Mouse (Mus musculus) cerebellum, adult 11-12 months (tissue): Measurements from ENCODE around the gene Rims3.

Experiments
- DNase-seq: peaks from one replicate; pipeline ENCODE4 v3.0.0; 2022

Rims3 gene

DNA sequence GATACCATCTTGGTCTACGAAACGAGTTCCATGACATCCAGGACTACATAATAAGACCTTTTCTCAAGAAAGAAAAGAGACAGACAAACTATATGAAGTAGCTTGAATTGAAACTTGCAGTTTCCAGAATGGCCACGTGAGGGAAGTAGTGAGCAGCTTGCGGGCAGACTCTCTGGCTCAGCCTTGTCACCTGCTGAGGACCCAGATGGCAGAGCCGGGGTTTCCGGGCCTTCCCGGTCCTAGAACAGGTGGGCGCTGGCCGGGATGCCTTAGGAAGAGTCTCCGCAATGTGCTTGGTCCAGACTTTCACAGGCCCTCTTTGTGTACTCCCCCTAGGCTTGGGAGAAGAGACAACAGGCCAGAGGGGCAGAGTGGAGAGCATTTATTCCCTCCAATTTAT is 3.7 kb upstream of the Rims3 start:
- peak; percentile 95 for DNase-seq

DNA sequence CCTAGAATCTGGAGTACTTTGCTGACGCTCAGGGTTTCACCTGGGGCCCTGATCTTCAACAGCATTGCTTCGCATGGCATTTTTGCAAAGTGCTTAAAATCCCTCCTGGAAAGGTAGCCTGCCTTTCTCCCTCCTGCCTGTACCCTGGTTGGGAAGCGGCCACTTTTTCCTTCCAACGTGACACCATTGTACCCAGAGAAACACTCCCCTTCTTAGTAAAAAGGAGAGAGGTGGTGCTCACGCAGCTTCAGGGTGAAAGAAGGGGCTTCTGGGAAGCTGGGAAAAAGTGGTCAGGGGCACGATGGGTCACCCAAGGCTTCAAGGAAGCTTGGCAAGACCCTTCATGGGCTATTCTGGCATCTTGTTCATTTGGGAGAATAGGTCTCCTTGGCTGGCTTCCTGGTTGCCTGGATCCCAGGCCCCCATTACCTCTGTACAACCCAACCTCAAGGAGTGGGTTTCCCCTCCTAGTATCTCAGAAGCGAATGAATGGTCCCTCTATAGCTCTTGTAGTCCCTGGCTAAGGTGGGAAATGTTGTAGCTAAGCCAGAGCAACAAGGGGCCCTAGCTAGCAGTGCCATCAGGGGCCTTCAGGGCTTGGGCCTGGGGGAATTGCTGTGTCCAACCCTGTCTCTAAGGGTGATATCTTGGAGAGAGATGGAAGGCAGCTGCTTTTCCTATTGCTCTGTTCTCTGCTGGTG is 894 bp downstream of the Rims3 start:
- DNase-seq: peak; percentile 61

DNA sequence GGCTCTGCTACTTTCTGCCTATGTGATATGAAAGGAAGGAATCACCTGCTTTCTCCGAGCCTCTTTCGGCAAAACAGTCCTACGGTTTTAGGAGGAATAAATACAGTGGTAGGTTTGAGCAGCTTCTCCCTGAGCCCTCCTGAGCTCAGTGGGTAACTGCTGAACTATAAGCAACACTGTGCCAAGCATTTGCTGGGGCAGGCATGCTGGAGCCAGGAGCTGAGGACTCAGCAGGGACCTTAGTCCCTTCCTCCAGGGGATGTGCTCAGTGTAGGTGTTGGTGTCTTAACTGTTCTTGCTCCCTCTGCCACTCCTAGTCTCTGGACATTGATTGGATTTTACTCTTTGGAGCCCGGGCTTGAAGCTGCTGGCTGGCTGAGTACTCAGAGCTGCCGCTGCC is 1.8 kb downstream of the Rims3 start:
- DNase-seq: no peak

DNA sequence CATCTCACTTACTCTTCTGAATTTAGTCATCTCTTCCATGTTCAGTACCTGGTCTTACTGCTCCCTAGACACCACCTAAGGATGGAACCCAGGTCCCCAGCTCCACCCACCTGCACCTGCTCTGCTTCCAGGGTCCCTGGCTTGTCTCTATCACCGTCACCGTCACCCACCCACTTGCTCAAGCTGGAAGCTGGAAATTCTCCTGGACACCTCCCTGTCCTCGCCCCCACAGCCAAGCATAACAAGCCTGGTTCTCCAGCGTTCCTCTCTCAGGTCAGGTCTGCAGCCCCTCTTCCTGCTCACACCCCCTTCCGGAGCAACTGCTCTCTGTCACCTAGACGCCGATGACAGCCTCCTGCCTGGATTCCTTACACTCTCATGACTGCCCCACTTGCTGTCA is 5.2 kb downstream of the Rims3 start:
- DNase-seq: no peak

DNA sequence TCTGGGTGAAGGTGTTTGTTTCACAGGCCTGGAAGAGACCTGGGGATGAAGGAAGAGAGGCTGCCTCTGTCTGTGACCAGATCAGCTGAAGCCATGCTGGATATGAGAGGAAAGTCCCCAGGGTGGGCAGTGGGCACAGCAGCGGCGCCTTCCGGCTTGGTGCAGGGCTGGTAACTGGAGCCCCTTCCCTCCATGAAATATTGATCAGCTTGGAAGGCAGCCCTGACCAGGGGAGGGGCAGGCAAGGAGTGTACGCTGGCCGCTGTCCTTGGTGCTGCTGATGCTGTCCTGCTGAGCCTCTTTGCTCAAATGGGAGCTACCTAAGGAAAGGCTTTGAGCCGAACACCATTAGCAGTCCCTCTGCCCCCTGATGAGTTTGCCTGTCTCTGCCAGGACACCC is 11.6 kb downstream of the Rims3 start:
- no peak for DNase-seq

DNA sequence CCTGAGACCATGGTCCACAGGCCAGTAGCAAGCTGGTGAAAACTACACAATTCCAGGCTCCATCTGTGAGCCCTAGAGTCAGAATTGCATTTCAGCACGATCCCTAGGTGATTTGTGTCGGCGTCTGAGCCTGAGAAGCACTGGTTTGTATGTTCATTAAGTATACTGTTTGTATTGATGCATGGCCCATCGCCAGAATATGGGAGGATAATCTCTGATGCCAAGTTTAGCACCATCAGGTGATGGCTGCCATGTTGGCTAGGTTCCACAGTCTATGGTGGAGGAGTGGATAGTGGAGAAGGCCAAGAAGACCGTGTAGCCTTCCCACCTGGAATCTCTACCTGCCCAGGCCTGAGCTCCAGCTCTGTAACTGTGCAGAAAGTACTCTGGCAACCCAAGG is 13.6 kb downstream of the Rims3 start:
- peak; percentile 72 for DNase-seq

DNA sequence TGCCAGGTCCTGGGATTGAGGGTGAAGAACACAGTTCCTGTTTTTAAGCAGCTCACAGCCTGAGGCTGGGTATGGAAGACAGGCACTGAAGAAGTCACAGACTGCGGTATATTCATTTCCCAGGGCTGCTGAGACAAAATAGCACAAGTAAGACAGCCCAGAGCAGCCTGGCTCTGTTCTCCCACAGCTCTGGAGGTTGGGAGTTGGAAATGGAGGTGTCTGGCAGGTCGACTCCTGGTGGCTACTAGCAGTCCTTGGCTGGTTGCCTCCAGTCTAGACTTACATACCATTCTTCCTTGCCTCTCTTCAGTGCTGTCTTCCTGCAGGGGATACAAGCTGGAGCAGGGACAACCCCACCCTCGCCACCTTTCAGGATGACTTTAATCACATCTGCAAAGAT is 14.4 kb downstream of the Rims3 start:
- peak; percentile 48 for DNase-seq

DNA sequence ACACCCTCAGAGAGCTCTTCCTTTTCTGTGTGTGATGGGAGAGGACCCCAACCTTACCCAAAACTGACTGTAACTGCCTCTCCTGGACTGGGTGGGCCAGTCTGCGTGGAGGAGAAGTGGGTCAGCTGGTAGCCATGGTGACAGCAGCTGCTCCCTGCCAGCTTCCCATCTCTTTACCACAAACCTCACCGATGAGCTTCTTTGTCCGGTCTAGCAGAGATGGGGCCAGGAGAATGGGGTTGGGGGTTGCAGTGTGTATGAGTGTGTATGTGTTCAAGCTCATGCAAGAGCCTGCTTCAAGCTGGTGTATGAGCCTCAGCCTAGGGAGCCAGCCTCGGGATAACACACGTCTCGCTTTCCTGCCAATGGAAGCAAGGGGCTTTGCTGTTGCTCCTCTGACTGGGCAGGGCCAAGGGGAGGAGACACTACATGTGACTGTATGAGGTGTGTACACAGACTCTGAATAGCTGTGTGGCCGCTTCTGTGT is 15.7 kb downstream of the Rims3 start:
- no peak for DNase-seq

DNA sequence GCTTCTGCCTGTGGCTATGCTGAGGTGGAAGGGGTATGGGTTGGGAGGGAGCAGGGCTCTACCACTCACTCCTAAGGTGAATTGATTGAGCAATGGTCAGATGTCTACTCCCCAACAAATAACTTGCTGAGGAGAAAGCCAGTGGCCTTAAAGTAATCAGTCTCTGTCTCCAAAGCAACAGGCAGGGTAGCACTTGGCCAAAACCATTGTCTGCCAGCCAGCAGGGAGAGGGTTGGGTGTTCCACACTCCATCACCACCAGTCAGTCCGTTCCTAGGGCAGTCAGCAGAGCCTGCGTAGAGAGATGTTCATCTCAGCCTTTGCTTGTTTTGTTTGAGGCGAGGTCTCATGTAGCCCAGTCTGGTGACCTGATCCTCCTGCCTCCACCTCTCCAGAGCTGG is 21.3 kb downstream of the Rims3 start:
- no peak for DNase-seq

DNA sequence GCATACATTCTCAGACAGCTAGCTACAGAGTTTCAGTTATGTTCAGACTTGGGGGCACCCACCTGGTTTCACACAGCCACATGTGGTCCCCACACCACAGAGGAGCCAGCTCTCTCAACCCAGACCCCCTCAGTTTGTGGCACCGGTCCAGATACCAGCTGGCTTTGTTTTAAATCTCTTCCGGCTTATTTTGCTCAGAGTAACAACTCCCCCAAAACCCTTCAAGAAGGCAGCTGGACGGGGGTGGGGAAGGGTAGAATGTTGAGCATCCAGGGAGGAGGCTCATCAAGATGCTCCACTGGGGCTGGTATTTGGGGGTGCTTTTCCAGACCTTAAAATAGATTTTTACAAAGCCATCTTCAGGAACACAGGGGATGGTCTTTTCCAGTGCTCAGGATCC is 24.1 kb downstream of the Rims3 start:
- DNase-seq: no peak

DNA sequence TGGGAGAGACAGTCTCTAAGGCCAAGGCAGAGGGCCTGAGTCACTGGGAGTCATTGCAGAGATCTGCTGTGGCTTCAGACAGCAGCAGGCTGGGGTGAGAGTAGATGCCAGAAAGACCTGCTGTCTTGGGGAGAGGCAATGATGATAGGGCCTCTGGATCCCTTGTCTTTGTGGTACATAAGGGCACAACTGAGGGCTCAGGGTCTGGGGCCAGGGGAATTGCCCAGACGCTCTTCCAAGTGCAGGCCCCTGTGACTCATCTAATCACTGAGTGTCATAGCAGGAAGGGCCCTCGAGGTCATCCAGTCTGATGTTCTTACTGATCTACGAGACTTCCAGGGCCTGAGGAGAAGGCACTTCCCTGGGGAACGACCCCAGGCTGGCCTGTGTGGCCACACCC is 24.8 kb downstream of the Rims3 start:
- no peak for DNase-seq

DNA sequence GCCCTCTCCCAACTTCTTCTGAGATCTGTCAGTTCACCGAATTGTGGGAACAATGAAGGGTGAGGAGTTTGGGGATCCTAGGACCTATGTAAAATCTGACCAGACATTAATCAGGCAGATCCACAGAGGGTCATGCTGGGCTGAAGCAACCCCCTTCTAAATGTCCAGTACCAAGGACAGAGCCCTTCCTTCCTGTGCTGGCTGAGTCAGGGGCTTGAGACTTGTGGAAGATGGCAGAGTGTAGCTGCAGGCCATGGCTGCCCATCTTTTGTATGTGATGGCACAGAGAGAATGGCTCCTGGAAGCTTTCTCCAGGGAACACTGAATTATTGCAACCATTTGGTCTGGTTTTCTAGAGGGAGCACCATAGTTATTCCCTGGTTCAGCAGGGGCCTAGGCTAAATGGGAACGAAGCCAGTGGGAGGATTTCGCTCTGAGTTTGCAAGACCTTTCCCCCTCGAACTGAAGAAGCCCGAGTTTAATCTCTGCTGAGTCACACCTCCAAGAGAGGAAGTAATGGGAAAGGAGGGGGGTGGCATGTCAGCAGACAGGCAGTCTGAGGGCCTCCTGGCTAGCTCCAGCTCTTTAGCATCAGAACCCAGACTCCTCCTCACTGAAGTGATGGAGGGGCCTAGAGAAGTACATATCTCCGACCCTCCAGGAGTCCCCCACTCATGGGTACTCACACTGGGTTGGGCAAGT is 26.3 kb downstream of the Rims3 start:
- DNase-seq: no peak

DNA sequence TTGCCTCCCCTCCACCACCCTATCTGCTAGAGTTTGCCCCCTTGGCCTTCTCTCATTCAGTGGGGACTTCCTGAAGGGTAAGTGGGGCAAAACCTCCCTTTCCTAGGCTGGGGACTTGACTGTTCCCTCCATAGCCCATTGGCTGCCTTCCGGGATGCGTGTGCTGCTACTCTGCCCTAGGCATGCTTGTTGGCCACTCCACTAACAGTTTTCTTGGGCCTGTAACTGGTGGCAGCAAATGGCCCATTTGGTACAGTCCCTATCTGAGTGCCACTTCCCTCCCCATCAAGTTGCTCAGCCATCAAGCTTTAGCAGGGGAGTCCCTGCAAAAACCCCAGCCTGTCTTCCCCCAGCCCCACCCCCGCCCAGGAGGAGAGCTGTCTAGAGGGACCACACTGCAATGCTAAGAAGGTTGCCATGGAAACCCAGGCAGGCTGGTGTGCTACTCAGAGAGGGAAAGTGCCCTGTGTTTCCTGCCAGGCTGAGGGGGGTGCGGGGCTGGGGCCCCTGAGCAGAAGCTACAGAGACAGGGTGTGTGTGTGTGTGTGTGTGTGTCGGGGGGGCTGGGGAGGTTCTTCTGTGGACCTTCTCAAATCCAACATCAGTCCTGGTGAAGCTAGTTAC is 27.5 kb downstream of the Rims3 start:
- DNase-seq: no peak

DNA sequence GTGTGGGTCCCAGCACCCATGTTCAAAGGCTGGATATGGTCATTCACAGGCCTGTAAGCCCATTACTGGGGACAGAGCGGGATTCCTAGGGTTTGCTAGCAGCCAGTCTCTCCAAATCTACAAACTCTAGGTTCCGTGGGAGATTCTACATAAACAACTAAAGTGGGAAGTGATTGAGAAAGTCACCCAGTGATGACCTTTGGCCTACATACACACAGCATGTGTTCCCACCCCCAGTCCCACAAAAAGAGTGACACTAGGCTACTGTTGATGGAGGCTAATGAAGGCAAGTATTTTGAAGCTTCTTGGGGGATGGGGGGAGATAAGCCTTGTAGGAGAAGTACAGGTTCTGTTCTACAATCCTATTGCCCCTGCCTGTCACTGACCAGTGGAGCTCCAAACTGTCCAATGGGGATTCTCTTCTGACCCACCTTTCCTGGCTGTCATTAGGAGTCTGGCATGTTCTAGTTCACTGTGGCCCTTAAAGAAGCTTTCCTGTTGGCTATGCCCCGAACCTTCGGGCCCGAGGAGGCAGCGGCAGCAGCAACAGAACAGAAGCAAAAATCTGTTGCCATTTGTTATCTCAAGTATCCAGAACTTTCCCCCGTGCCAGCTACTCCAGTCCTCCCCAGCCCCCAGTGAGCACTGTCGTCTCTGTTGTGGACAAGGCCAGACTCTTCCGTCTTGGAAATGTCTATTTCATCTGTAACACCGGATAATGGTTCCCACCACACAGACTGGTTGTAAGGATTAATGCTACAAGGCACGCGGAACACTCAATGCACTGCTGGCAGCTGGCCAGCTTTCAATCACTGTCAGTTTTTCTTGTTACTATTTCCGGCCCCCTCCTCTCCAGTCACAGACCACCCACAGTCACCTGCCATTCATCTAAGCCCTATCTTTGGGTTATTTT is 30.8 kb downstream of the Rims3 start:
- no peak for DNase-seq

DNA sequence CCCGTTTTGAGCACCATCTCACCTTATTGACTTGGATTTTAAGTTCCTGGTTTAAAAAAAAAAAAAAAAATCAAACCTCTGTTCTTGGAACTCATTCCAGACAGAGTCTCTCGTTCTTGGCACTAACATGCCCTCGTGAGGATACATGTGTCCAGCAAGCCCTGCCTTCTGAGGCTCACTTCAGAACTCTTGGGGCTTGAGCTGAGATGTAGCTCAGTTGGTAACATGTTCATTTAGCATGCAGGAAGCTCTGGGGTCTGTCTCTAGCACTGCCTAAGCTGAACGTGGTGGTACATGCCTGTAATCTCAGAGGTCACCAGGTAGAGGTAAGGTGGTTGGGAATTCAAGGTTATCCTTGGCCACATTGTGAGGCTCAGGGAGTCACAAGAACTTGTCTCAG is 31.5 kb downstream of the Rims3 start:
- no peak for DNase-seq

DNA sequence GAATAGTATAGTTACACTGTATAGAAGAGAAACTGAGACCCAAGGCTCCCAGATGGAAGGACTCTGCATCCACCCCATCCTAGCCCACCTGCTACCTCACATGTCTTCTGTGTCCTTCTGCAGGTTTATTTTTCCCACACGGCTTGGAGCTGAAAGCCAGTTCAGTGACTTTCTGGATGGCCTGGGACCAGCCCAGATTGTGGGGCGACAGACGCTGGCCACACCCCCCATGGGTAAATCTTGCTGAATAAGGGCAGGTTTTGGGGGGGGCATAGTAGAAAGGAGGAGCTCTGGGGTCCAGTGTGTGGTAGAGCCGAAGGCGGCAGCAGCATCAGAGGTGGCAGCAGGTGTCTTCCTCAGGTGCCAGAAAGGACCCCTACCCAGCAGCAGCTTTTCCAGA is 32.2 kb downstream of the Rims3 start:
- DNase-seq: no peak

DNA sequence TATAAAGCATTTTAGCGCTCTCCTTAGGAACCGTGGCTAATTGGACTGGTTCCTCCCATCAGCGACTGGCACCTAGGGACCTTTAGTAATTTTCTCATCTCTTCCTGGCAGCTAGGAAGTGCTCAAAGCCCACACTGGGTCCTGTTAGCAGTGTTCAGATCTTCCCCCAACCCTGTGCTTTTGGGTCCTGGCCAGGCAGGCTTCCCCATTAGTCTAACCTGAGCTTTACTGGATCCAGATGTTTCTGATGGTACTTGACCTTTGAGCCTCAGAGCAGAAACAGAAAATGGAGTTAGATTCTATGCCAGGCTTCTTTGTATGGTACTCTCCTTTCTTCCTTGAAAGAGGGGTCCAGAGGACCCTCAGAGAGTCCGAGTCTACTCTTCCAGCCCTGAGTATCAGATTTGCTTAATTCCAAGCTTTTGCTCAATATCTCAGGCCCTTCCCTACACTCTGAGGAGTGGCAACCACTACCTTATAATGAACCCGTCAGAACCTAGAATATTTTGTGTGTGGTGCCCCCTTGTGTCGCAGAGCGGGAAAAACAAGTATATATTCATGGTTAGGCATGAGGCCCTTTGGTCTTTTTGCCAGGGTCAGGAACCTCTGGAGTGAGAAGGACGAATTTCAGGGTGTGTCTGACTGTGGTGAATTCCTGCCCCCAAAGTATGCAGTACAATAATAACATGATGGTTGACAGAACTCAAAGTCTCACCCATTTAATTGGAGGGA is 32.9 kb downstream of the Rims3 start:
- peak; percentile 73 for DNase-seq

DNA sequence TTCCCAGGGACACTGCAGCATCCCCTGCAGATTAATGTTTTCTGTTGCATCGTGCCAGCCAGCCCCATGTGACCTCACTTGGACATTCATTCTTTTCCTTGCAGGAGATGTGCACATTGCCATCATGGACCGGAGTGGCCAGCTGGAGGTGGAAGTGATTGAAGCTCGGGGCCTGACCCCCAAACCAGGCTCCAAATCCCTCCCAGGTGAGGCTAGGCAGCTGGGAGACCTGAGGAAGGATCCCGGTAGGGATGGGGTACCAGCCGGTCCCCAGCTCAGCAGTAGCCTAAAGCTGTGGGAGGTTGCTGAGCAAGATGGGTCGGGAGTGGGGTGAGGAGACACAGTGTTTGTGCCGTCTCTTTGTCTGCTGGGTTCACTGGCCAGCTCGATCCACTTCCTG is 34.3 kb downstream of the Rims3 start:
- no peak for DNase-seq

DNA sequence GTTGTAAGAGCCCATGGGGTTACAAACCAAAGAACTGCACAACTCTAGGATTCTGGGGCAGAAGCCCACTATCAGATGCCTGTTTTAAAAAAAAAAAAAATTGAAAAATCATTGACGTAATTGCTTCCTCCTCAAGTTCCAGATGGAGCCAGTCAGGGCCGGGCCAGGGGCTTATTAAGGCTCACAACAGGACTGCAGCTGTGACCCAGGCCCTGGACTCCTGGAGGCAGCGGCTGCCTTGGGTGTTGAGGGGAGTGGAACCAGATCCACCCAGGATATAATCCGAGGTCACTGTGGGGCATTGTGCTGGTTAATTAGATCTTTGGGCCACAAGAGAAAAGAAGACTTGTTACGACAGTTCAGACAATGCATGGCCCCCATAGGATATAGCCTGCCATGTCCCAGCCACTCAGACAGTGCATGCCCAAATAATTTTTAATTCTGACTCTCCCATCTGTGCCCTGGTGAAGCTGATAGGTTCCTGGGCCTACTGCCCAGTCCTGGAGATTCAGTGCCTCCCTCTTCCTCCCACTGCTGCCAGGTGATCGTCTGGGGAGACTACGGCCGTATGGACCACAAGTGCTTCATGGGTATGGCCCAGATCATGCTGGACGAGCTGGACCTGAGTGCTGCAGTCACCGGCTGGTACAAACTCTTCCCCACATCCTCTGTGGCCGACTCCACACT is 36.3 kb downstream of the Rims3 start:
- DNase-seq: peak; percentile 96

DNA sequence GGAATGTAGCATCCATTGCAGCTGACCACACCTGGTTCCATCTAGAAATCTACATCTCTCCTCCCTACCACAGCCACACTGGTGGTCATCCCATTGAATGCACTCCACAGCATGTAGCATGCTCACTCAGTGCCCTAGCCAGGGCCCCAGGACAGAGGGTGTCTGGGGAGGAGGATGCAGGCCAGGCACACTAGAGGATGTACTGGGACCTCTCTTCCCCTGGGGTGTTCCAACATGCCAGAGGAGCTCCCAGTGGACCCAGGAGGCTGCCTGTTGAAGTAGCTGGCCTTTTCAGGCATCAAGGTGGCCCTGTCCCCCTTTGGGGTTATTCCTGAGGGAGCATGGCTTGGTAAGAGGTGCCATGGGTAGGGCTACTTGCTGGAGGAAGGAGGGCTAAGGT is 37.3 kb downstream of the Rims3 start:
- DNase-seq: peak; percentile 40

DNA sequence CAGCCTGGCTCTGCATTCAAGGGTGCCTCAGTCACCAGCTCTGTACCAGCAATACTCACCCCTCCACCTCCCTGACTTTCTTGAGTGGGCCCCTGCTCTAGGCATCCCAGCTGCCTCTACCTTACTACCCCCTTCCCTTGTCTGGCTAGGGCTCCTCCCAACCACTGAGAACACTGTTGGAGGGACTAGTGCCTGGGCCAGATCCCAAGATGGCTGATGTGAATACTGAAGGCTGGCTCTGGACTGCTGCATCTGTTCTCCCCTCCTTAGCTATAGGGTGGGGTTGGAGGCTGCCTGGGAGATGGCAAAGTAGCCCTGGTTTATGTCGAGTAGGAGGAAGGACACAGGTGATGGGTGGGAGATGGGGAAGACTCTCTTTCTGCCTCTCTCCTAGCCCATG is 37.9 kb downstream of the Rims3 start:
- no peak for DNase-seq
